Mouse (Mus musculus): ENCODE data around the gene Gm6169. TPM values are rescaled to one million over a fixed set of nuclear protein-coding genes. Genes with fewer than 3 reads are reported as not detected.

Gm6169 gene
- polyA plus RNA-seq, 1 experiment from 2014 or later = 0.32 TPM

DNA sequence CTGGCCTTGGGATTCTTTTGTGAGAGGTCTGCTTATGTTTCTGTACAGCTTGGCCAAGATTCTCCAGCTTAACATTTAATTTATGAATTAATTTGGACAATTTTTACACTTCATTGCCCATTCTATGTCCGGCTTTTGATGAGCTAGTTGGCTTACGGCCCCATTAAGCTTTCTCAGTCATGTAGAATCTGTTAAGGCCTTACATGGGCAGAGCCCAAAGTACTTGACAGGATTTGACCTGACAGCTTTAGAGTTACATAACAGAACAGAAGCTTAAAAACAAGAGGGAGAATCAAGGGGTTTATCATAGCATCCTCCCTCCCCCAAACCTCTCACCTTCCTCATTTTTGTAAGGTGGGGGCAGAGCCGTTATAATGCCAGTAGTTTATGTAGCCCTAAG, 10.9 kb downstream of the Gm6169 start:
- 69% methylated on average over 3 of the region's 3 CpGs for WGBS
- Histone ChIP-seq H3K4me3 (no peak overlapping the region), H3K27ac (replicated peaks) (no peak overlapping the region), H3K27me3 (no peaks in the 10 kb centered on the region), H3K9ac (no peak overlapping the region), H3K9me3 (no peaks in the 10 kb centered on the region), H3K36me3 (no peaks in the 10 kb centered on the region), H3K4me1 (replicated peaks) (no peaks in the 10 kb centered on the region), H3K4me2 (no peak overlapping the region)
- no peak for ATAC-seq (ENCODE audit: low FRiP score, low read depth)

DNA sequence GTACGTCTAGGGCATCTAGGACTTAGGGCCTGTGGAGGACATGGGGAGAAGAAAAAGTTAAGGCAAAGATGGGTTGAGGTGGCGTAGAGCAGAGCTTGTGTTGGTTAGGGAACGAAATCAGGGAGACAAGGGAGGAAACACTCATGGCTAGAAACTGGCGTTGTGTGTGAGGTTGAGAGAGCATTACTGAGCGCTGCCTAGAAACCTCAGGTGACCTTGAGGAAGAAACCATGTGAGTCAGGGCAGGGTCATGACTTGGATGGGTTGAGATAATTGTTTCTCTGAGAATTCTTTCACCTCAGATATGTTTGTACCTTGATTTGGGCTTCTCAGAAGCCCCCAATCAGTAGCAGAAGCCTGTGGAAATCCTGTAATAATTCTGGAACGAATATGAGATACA, 11.6 kb downstream of the Gm6169 start:
- Histone ChIP-seq H3K4me1 (replicated peaks) (no peaks in the 10 kb centered on the region), H3K4me2 (no peak overlapping the region), H3K27me3 (no peaks in the 10 kb centered on the region), H3K9ac (no peak overlapping the region), H3K27ac (replicated peaks) (no peak overlapping the region), H3K9me3 (no peaks in the 10 kb centered on the region), H3K4me3 (no peak overlapping the region), H3K36me3 (no peaks in the 10 kb centered on the region)
- no peak for ATAC-seq (ENCODE audit: low FRiP score, low read depth)
- 91% methylated on average over 6 of the region's 6 CpGs for WGBS

DNA sequence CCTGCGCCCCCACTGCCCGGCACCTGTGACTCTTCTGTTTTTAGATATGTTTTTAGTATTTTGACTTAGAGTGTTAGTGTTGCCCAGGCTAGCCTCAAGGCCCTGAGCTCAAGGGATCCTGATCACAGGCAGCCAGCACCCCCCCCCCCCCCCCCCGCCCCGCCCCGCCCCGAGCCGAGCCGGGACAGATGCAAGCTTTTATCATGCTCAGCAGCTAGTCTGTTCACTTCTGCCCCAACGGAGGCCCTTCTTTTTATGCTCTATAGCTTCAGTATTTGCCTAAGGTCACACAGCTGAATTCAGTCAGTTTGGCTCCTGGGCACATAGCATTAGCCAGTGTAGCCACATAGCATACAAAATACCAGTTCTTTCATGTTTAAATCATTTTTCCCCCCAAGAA, 12.7 kb downstream of the Gm6169 start:
- Histone ChIP-seq H3K9ac (no peak overlapping the region), H3K9me3 (no peaks in the 10 kb centered on the region), H3K27ac (replicated peaks) (no peak overlapping the region), H3K4me3 (no peak overlapping the region), H3K4me2 (no peak overlapping the region), H3K4me1 (replicated peaks) (no peaks in the 10 kb centered on the region), H3K27me3 (no peaks in the 10 kb centered on the region), H3K36me3 (no peaks in the 10 kb centered on the region)
- no peak for ATAC-seq (ENCODE audit: low FRiP score, low read depth)
- 29% methylated on average over 7 of the region's 9 CpGs for WGBS

DNA sequence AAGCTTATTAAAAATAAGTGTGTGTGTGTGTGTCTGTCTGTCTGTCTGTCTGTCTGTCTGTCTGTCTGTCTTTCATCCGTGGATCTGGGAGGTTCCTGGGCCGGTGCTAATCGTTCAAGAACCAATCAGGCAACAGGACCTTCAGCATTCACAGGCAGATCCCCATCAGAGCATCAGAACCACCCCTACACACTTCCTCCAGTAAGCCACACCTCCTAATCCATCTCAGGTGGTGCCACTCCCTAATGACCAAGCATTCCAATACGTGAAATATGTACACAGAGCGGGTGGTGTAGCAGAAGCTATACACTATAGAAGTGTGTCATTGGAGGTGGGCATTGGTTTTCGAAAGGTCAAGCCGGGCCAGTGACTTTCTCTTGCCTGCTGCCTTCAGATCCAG, 16.6 kb downstream of the Gm6169 start:
- H3K9me3 ChIP-seq = no peaks in the 10 kb centered on the region
- H3K4me1 ChIP-seq (replicated peaks) = no peaks in the 10 kb centered on the region
- H3K27me3 ChIP-seq = no peaks in the 10 kb centered on the region
- ATAC-seq (ENCODE audit: low FRiP score, low read depth) = no peak
- no peak overlapping the region for H3K4me2 ChIP-seq
- no peak overlapping the region for H3K4me3 ChIP-seq
- no peaks in the 10 kb centered on the region for H3K36me3 ChIP-seq
- no peak overlapping the region for H3K9ac ChIP-seq
- WGBS = 93% methylated on average over 7 of the region's 7 CpGs
- H3K27ac ChIP-seq (replicated peaks) = no peak overlapping the region

DNA sequence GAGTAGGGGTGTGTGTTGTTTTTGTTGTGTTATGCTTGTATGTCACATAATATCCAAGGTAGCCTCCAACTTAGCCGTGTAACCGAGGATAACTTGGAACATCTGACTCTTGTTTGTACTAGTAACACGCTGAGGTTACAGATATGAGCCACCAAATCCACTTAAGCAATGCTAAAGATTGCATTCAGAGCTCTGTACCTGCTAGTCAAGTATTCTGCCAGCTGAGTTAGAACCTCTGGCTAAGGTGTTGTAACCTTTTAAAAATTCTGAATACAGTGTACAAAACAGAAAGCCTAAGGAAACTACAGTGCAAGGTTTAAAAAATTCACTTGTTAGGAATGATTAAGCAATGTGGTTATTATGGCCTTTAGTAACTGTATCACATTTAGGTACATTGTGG, 18.4 kb downstream of the Gm6169 start:
- H3K4me2 ChIP-seq = no peak overlapping the region
- no peak for ATAC-seq (ENCODE audit: low FRiP score, low read depth)
- no peaks in the 10 kb centered on the region for H3K27me3 ChIP-seq
- no peak overlapping the region for H3K4me3 ChIP-seq
- WGBS = 87% methylated on average over 3 of the region's 3 CpGs
- no peak overlapping the region for H3K27ac ChIP-seq (replicated peaks)
- H3K4me1 ChIP-seq (replicated peaks) = no peaks in the 10 kb centered on the region
- H3K9me3 ChIP-seq = no peaks in the 10 kb centered on the region
- no peak overlapping the region for H3K9ac ChIP-seq
- no peaks in the 10 kb centered on the region for H3K36me3 ChIP-seq

DNA sequence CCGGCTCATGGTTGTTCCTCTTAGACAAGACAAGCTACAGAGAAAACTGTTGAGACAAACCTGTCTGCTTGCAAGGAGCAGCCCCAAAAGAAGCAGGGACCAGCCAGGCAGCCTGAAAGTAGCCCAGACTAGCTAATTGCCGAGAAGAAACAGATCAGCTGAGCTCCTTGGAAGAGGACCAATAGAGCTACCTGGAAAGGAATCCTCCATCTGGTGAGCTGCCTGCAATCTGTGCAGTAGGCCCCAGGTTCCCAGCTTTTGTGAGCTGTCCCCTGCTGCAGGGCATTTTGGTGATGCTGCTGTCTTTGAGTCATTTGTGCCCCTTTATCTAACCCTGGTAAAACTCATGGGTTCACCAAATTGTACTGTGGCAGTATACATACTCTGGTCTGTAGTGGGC, 18.8 kb downstream of the Gm6169 start:
- ATAC-seq (ENCODE audit: low FRiP score, low read depth) = no peak
- H3K9me3 ChIP-seq = no peaks in the 10 kb centered on the region
- H3K4me3 ChIP-seq = no peak overlapping the region
- H3K27ac ChIP-seq (replicated peaks) = no peak overlapping the region
- no peaks in the 10 kb centered on the region for H3K27me3 ChIP-seq
- H3K36me3 ChIP-seq = no peaks in the 10 kb centered on the region
- no peak overlapping the region for H3K4me2 ChIP-seq
- WGBS = 87% methylated on average over 2 of the region's 2 CpGs
- no peaks in the 10 kb centered on the region for H3K4me1 ChIP-seq (replicated peaks)
- H3K9ac ChIP-seq = no peak overlapping the region

DNA sequence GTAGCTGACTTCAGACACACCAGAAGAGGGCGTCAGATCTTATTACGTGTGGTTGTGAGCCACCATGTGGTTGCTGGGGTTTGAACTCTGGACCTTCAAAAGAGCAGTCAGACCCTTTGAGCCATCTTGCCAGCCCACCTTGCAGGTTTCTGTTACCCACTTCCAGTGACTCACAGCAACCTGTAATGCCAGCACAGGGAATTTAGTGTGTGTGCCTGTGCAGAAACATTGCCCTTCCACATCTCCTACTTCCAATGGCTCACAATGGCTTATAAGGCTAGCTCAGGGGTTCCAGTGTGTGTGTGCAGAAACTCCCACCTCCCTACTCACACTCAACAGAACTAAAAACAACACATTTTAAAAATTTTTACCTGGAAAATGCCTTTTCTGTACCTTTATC, 21.5 kb downstream of the Gm6169 start:
- Histone ChIP-seq H3K4me2 (no peak overlapping the region), H3K36me3 (no peaks in the 10 kb centered on the region), H3K27ac (replicated peaks) (no peak overlapping the region), H3K4me1 (replicated peaks) (peaks cover 8% of the 10 kb centered on the region), H3K9ac (no peak overlapping the region), H3K27me3 (no peaks in the 10 kb centered on the region), H3K4me3 (no peak overlapping the region), H3K9me3 (no peaks in the 10 kb centered on the region)
- ATAC-seq (ENCODE audit: low FRiP score, low read depth) = no peak
- WGBS = 93% methylated on average over 2 of the region's 2 CpGs

DNA sequence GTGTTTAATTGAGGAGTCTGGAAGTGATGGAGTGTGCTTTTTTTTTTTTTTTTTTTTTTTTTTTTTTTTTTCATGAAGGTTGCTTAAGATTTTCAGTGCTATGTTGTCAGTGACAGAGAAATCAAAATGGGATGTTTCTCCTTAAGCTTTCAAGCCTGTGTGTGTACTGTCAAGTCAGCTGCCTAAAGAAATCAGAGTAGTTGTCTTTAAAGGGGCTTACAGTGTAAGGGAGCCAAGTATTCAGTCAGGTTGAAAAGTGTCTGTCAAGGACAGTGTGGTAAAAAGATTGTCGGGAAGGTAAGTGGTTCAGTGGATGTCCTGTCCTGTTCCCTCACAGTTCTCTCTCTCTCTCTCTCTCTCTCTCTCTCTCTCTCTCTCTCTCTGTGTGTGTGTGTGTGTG, 25.5 kb downstream of the Gm6169 start:
- no peak for ATAC-seq (ENCODE audit: low FRiP score, low read depth)
- peak overlapping the region; percentile 93; the same call in 1 of the 2 replicates for H3K4me3 ChIP-seq
- 60% methylated on average over 1 of the region's 1 CpGs for WGBS

DNA sequence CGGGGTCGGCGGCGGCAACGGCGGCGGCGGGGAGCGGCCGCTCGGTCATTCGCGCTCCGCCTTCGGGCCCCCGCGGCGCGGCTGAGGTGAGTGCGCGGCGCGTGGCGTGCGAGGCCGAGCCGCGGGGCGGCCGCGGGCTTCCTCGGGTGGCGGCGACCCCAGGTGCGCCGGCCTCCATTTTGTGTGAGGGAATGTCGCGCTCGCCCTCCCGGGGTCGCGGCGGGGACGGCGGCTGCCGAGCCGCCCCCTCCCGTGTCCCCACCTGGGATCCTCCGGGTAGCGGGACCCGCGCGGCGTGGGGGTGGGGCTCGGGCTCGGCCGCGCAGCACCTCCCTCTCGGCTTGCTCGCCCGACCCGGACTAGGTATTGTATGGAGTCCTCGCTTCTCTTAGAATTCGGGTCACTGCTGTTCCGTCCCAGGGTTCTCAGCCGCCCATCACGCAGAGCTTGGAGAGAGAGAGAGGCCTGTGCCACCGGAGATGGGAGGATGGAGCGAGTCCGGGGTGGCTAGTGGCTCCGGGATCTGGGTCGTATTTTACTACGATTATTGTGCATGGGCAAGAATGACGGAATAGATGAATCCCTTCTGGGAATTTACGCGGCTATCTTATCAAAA, 27.3 kb downstream of the Gm6169 start:
- peak overlapping the region; percentile 93 for H3K4me3 ChIP-seq
- ATAC-seq (ENCODE audit: low FRiP score, low read depth) = peak; percentile 83
- under 1% methylated on average over 48 of the region's 76 CpGs for WGBS

More for the DNA sequence above, 25.5 kb downstream of the Gm6169 start:
- Histone ChIP-seq H3K4me1 (replicated peaks) (peaks cover 10% of the 10 kb centered on the region), H3K36me3 (no peaks in the 10 kb centered on the region), H3K4me2 (0 out of 2 replicates have a peak overlapping the region, but pooled peaks have one; percentile 78), H3K27ac (replicated peaks) (no peak overlapping the region), H3K27me3 (0 out of 2 replicates have a peak, but pooled peaks cover 3% of the 10 kb centered on the region), H3K9ac (peak overlapping the region; percentile 2; the same call in 1 of the 2 replicates), H3K9me3 (no peaks in the 10 kb centered on the region)

DNA sequence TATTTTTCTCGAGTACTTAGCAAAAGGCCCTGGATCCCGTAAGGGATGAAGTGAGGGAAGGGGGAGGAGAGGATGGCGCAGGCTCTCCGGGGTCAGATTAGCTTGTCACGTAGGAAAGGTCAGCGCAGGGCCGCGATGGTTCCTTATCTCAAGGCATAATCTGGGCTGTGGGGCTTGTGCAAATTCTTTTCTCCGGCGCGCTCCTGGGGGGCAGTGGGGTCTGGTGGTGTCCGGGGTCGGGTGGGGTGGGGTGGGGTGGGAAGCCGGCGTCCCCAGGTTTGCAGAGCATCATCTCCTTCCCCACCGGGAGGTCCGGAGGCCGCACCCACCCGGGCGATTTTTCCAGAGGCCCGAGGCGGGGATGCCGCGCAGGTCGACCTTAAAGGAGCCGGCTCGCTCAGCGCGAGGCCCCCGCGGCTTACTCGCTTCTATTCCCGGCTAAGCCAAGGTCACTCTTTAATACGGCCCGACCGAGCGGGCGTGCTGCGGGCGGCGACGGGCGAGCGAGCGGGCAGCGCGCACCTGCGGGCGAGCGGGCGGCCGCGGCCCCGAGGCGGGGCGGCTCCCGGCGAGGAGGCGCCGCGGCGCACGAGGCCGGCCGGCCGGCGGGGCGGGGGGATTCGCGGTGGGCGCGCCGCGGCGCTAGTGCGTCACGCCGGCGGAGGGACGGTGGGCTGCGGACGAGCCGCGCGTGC, 28.0 kb downstream of the Gm6169 start:
- Histone ChIP-seq H3K9ac (peak overlapping the region; percentile 89), H3K27ac (replicated peaks) (peak overlapping the region; percentile 96), H3K4me2 (peak overlapping the region; percentile 78), H3K36me3 (no peaks in the 10 kb centered on the region), H3K27me3 (0 out of 2 replicates have a peak, but pooled peaks cover 9% of the 10 kb centered on the region), H3K9me3 (no peaks in the 10 kb centered on the region), H3K4me1 (replicated peaks) (peaks cover 10% of the 10 kb centered on the region), H3K4me3 (peak overlapping the region; percentile 93)
- under 1% methylated on average over 71 of the region's 85 CpGs for WGBS
- peak; percentile 81 for ATAC-seq (ENCODE audit: low FRiP score, low read depth)

More for the DNA sequence above, 27.3 kb downstream of the Gm6169 start:
- peak overlapping the region; percentile 89 for H3K9ac ChIP-seq
- peak overlapping the region; percentile 96 for H3K27ac ChIP-seq (replicated peaks)
- H3K4me2 ChIP-seq = peak overlapping the region; percentile 78
- no peaks in the 10 kb centered on the region for H3K36me3 ChIP-seq
- peaks cover 10% of the 10 kb centered on the region for H3K4me1 ChIP-seq (replicated peaks)
- H3K9me3 ChIP-seq = no peaks in the 10 kb centered on the region
- 0 out of 2 replicates have a peak, but pooled peaks cover 9% of the 10 kb centered on the region for H3K27me3 ChIP-seq

DNA sequence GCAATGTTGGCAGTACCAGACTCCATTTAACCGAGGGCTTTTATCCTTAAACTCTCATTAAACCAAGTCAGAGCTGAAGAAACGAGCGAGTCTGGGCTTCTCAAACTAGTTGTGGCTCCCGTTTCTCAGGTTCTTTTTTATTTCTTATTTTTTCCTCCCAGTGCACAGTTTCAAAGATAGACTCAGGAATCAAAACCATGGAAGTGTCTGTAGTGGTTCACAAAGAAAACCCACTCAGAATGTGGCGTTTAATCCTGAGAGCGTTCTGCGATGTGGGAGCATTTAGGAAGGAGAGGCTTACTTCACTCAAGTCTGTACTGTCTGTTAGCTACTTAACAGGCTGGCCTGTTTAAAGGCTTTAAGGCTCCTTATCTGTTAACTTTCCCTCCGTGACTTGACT, 30.9 kb downstream of the Gm6169 start:
- H3K4me2 ChIP-seq = no peak overlapping the region
- WGBS = 48% methylated on average over 8 of the region's 8 CpGs
- H3K9ac ChIP-seq = no peak overlapping the region
- peaks cover 12% of the 10 kb centered on the region for H3K4me1 ChIP-seq (replicated peaks)
- 0 out of 2 replicates have a peak, but pooled peaks cover 9% of the 10 kb centered on the region for H3K27me3 ChIP-seq
- H3K27ac ChIP-seq (replicated peaks) = no peak overlapping the region
- no peaks in the 10 kb centered on the region for H3K9me3 ChIP-seq
- H3K36me3 ChIP-seq = no peaks in the 10 kb centered on the region
- no peak overlapping the region for H3K4me3 ChIP-seq
- ATAC-seq (ENCODE audit: low FRiP score, low read depth) = no peak

DNA sequence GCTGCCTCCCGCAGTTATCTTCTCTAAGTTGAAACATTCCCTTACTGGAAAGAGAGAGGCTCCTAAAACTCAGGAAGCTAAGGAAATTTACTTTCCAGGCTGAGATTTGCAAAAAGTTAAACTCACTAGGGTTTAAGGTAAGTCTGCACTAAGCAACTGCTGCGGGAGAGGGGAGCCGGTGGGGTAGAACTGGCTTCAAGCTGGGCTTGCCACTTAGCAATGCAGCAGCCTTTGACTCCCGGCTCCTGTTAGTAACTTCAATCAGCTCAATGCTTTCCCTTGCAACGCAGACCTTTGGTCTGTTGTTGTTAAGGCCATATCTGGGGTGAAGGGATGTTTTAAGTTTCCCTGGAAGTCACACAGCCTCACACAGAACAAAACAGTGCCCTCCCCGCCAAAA, 31.3 kb downstream of the Gm6169 start:
- no peak overlapping the region for H3K4me3 ChIP-seq
- peaks cover 7% of the 10 kb centered on the region; the same call in 1 of the 2 replicates for H3K4me1 ChIP-seq (replicated peaks)
- no peak overlapping the region for H3K27ac ChIP-seq (replicated peaks)
- H3K9me3 ChIP-seq = no peaks in the 10 kb centered on the region
- no peaks in the 10 kb centered on the region for H3K36me3 ChIP-seq
- no peak overlapping the region for H3K4me2 ChIP-seq
- 0 out of 2 replicates have a peak, but pooled peaks cover 9% of the 10 kb centered on the region for H3K27me3 ChIP-seq
- no peak overlapping the region for H3K9ac ChIP-seq
- no peak for ATAC-seq (ENCODE audit: low FRiP score, low read depth)
- whole genome bisulfite sequencing = 9% methylated on average over 6 of the region's 6 CpGs

All from hindbrain, embryonic 15.5 days (tissue).